Mouse (Mus musculus) embryonic facial prominence, embryonic 10.5 days (tissue): ENCODE data around the gene Cluap1. TPM values are rescaled to one million over a fixed set of nuclear protein-coding genes. Genes with fewer than 3 reads are reported as not detected.

Source experiments
- DNase-seq: peaks from one replicate; pipeline ENCODE4 v3.0.0-alpha.2; 2017; ENCODE audit warnings: low spot score
- H3K27ac ChIP-seq: fragments of 300-500 bp; sonication (generic); replicated peaks from 2 replicates; pipeline ENCODE4 v1.5.1; 2016; ENCODE audit warnings: mild to moderate bottlenecking
- H3K27me3 ChIP-seq: fragments of 300-500 bp; sonication (generic); replicated peaks from 2 replicates; pipeline ENCODE4 v1.6.1; 2016; ENCODE audit warnings: low read depth, mild to moderate bottlenecking; ENCODE audit not compliant: poor library complexity, severe bottlenecking
- H3K36me3 ChIP-seq: fragments of 300-500 bp; sonication (generic); replicated peaks from 2 replicates; pipeline ENCODE4 v1.6.1; 2016; ENCODE audit warnings: mild to moderate bottlenecking, moderate library complexity
- H3K4me1 ChIP-seq: fragments of 300-500 bp; sonication (generic); 2 replicates; pipeline ENCODE4 v1.6.1; 2016
- H3K4me3 ChIP-seq: fragments of 300-500 bp; sonication (generic); 2 replicates; pipeline ENCODE4 v1.5.1; 2016; ENCODE audit warnings: mild to moderate bottlenecking, moderate library complexity
- H3K9me3 ChIP-seq: fragments of 300-500 bp; sonication (generic); 2 replicates; pipeline ENCODE4 v1.6.1; 2016; ENCODE audit warnings: mild to moderate bottlenecking
- WGBS: fragments of 180-500 bp; shearing (Covaris S2); methylation state at CpG from one replicate; pipeline ENCODE4 v1.1.7; 2016; 5-methylcytosine and 5-hydroxymethylcytosine counted together
- polyA plus RNA-seq: library from polyadenylated mRNA; unstranded; fragments of >200 nt; fragmentation: Nextera tagmentation; extraction: Ambion mirVana; gene quantifications from 2 replicates; pipeline ENCODE4 v1.2.1, GENCODE M21; 2016

Gene Cluap1
- polyA plus RNA-seq, 1 experiment from 2014 or later, result 24.7 TPM

DNA sequence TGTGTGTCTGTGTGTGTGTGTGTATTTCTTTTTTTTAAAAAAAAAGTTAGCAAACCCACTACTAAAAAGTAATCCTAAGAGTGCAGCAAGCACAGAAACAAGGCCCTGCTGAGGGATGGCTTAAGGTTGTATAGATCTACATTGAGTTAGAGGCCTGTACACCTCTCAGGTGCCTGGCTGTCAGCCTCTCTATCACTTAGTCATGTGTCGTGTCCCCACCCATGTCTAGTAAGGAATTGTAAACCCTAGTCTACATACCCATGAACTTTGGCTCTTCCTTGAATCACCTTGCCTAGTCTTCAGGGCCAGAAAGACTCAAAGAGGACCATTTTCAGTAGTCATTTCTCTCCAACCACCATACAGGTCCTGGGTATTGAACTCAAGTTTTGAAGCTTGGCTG, 12.0 kb upstream of the Cluap1 start:
- no peaks in the 10 kb centered on the region for H3K27me3 ChIP-seq
- H3K9me3 ChIP-seq, result no peaks in the 10 kb centered on the region
- no peaks in the 10 kb centered on the region for H3K4me1 ChIP-seq
- no peak overlapping the region for H3K4me3 ChIP-seq
- WGBS, result 88% methylated on average over 1 of the region's 1 CpGs
- DNase-seq, result no peak
- H3K27ac ChIP-seq, result no peak overlapping the region
- peaks cover 61% of the 10 kb centered on the region for H3K36me3 ChIP-seq

DNA sequence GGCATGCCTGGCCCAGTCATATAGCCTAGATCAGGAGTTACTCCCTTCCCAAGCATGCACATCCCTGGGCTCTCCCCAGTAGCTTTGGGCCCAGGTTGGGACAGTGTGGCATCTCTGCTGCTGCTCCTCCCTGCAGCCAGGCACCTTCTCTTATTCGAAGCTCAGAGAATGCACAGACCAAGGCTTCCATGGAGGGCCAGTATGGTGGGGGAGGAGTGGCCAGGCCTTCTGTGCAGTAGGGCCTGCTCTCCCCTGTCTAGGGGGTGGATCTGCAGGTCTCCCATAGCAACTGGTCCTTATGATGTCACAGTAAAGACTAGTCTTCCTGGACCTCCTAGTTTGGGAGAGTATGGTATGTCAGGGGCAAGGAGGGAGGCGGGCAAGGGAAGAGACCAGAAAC, 1.1 kb upstream of the Cluap1 start:
- Histone ChIP-seq H3K9me3 (no peaks in the 10 kb centered on the region), H3K4me3 (no peak overlapping the region), H3K36me3 (peaks cover 51% of the 10 kb centered on the region), H3K27ac (no peak overlapping the region), H3K27me3 (no peaks in the 10 kb centered on the region), H3K4me1 (peaks cover 13% of the 10 kb centered on the region)
- WGBS, result 77% methylated on average over 2 of the region's 2 CpGs
- no peak for DNase-seq

DNA sequence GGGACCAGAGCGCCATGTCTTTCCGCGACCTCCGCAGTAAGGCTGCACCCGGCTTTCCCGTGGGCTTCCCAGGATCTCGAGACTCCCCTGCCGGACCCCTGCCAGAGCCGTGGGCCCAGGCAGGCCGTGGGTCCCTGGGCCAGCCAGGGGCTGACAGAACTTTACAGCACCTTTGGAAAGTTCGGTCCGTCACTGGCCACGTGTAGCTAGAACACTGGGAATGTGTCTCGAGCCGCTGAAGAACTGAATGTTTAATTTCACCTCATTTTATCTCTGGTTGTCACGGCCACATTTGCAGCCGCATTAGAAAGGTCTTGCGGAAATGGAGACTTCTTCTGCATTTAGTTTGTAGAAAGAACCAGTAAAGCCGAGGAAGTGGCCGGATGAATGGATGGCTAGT, 517 bp downstream of the Cluap1 start:
- peak overlapping the region; percentile 75 for H3K4me3 ChIP-seq
- H3K9me3 ChIP-seq, result no peaks in the 10 kb centered on the region
- H3K36me3 ChIP-seq, result peaks cover 52% of the 10 kb centered on the region
- H3K27ac ChIP-seq, result peak overlapping the region; percentile 86
- 12% methylated on average over 20 of the region's 20 CpGs for WGBS
- H3K4me1 ChIP-seq, result peaks cover 13% of the 10 kb centered on the region
- DNase-seq, result no peak
- no peaks in the 10 kb centered on the region for H3K27me3 ChIP-seq

DNA sequence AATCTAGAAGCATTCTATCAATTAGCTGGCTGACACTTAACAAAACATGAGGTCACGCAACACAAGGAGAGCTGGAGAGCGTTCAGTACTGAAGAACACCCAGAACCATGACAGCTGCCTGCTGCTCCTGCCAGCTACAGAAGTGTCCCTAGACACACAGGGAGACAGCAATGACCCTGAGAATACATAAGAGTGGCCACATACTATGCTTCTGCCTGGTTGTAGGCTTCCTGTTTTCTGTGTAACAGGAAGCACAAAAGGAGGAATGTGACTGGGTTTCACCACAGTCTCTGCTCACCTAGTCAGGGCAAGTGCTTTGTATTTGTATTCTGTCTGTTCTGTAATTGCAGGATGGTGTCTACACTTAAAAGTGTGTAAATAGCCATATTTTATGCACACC, 12.2 kb downstream of the Cluap1 start:
- no peak for DNase-seq
- Histone ChIP-seq H3K9me3 (no peaks in the 10 kb centered on the region), H3K4me3 (no peak overlapping the region), H3K27me3 (no peaks in the 10 kb centered on the region), H3K36me3 (peaks cover 73% of the 10 kb centered on the region), H3K4me1 (0 out of 2 replicates have a peak, but pooled peaks cover 5% of the 10 kb centered on the region), H3K27ac (no peak overlapping the region)
- 96% methylated on average over 2 of the region's 2 CpGs for WGBS

DNA sequence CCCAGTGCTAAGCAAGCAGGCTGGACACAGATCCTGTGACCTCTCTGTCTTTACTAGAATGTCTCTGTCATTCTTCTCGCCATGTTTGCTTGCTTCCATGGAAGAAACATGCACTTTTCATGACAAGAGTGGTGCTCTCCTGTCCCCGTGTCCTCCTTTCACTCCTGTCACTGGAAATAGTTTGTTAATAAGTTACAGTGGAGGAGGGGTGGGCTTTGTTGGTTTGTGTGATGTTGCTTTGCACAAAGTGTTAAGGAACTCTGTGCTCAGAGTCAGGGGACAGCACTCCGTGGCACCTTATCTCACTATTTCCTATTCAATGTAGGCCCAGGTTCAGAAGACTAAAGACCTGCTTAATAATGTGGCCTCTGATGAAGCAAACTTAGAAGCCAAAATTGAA, 14.9 kb downstream of the Cluap1 start:
- Histone ChIP-seq H3K4me1 (0 out of 2 replicates have a peak, but pooled peaks cover 5% of the 10 kb centered on the region), H3K9me3 (no peaks in the 10 kb centered on the region), H3K27ac (peak overlapping the region; percentile 73), H3K27me3 (no peaks in the 10 kb centered on the region), H3K4me3 (no peak overlapping the region), H3K36me3 (peaks cover 77% of the 10 kb centered on the region)
- no peak for DNase-seq
- 87% methylated on average over 3 of the region's 3 CpGs for WGBS

DNA sequence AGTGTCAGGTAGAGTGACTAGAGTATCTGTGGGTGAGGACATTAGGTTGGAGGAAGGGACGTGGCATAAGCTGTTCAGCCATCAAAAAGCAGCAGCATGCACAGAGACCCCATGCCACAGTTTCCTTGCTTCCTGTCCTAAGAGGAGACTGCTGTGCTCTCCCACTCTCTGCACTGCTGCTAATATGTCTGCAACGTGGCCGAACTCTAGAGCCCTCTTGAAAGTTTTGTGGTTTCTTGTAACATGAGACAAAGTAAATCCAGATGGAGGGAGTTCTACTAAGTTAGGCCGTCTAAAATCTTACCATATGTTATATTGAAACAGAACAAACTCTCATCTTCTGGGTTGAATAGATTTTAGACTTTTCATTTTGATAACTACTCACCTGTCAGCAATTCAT, 15.4 kb downstream of the Cluap1 start:
- H3K9me3 ChIP-seq, result no peaks in the 10 kb centered on the region
- peaks cover 79% of the 10 kb centered on the region for H3K36me3 ChIP-seq
- DNase-seq, result peak; percentile 42
- 45% methylated on average over 4 of the region's 4 CpGs for WGBS
- H3K27me3 ChIP-seq, result no peaks in the 10 kb centered on the region
- H3K4me3 ChIP-seq, result no peak overlapping the region
- 0 out of 2 replicates have a peak, but pooled peaks cover 5% of the 10 kb centered on the region for H3K4me1 ChIP-seq
- peak overlapping the region; percentile 73 for H3K27ac ChIP-seq

DNA sequence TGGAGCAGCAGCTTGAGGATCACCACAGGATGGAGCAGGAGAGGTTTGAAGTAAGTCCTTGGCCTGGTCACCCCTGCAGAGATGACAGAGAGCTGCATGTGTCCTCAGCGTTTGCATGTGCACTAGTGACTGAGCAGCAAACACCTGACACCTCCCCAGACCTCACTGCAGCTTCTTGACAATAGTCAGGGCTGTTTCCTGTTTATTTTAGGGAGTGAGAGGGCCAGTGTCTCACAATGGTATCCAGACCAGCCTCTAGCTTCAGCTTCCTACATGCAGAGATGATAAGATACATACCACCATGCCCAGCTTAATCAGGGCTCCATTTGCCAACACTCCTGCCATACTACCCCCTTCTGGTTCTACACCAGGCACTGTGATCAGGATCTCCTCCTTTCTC, 20.0 kb downstream of the Cluap1 start:
- no peak for DNase-seq
- no peak overlapping the region for H3K27ac ChIP-seq
- H3K27me3 ChIP-seq, result no peaks in the 10 kb centered on the region
- H3K9me3 ChIP-seq, result no peaks in the 10 kb centered on the region
- 83% methylated on average over 1 of the region's 1 CpGs for WGBS
- H3K36me3 ChIP-seq, result peaks cover 75% of the 10 kb centered on the region
- H3K4me1 ChIP-seq, result 0 out of 2 replicates have a peak, but pooled peaks cover 1% of the 10 kb centered on the region
- H3K4me3 ChIP-seq, result no peak overlapping the region

DNA sequence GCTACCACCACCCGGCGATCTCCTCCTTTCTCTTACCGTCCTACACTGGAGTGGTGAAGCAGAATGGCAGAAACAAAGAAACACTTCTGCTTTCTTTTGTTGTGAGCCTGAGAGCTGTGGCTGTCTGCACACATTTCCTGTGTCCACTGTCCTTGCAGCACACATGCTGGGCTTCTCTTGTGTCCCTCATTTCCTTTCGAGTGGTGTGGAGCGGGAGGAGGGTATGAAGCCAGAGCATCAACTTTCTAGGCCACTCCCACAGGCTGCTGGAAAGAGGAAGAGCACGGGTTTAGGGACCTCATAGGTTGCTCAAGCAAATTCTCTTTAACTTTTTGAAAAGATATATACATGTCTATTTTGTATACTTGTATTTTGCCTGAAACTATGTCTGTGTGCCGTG, 20.6 kb downstream of the Cluap1 start:
- Histone ChIP-seq H3K9me3 (no peaks in the 10 kb centered on the region), H3K27me3 (no peaks in the 10 kb centered on the region), H3K27ac (no peak overlapping the region), H3K36me3 (peaks cover 75% of the 10 kb centered on the region), H3K4me3 (no peak overlapping the region), H3K4me1 (no peaks in the 10 kb centered on the region)
- WGBS, result 81% methylated on average over 7 of the region's 7 CpGs
- DNase-seq, result no peak

DNA sequence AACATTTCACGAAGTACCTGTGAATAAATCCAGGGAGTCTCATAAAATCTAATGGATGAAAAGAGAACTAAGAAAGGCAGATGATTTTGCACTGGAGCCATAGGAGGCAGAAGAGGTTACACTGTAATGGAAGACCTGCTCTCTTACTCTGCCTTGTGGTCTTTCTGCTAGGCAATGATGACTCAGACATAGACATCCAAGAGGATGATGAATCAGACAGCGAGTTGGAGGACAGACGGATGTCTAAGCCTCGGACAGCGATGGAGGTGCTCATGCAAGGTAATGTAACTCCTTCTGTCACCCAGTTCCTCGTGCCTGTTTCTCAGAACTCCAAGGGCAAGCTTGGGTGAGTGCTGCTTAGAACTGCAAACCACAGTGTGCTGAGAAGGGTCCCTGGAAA, 24.9 kb downstream of the Cluap1 start:
- H3K4me1 ChIP-seq, result no peaks in the 10 kb centered on the region
- 89% methylated on average over 6 of the region's 6 CpGs for WGBS
- peaks cover 82% of the 10 kb centered on the region for H3K36me3 ChIP-seq
- H3K27me3 ChIP-seq, result no peaks in the 10 kb centered on the region
- no peak for DNase-seq
- no peak overlapping the region for H3K4me3 ChIP-seq
- H3K27ac ChIP-seq, result no peak overlapping the region
- H3K9me3 ChIP-seq, result no peaks in the 10 kb centered on the region

DNA sequence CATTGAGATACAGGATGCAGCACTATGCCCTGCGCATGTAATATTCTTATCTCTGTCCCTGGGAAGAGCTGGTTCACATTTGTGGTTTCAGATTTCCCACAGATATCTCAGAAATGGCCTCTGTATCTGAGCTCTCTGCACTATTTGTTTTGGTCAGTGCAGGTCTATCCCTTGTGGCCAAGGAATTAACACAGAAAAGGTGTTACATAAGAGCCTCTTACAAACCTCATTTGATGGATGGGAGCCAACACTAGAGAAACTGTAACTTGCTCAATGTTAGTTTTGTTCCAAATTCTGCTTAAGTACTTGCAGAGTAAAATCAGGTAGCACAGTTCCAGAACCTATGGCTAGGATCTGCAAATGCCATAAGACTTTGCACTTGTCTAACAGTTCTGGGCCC, 25.5 kb downstream of the Cluap1 start:
- peaks cover 84% of the 10 kb centered on the region for H3K36me3 ChIP-seq

DNA sequence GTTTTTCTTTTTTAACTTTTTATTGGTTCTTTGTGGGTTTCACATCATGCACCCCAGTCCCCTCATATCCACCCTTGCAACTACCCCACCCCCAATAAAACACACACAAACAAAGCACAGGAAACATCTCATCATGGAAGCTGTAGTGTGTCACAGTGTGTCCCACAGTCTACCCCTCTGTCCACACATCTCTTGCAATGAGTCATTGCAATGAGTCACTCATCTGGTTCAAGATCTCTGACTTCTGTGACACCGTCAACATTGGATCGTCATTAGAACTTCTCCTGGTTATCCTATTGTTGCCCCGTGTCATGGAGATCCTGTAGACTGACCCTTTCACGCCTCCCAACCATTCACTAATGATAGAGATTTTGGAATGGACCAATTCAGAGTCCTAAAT, 26.1 kb downstream of the Cluap1 start:
- Histone ChIP-seq H3K9me3 (no peaks in the 10 kb centered on the region), H3K27me3 (no peaks in the 10 kb centered on the region), H3K36me3 (peaks cover 81% of the 10 kb centered on the region), H3K27ac (no peak overlapping the region), H3K4me3 (no peak overlapping the region), H3K4me1 (no peaks in the 10 kb centered on the region)
- no peak for DNase-seq
- 91% methylated on average over 4 of the region's 4 CpGs for WGBS

More for the DNA sequence above, 25.5 kb downstream of the Cluap1 start:
- Histone ChIP-seq H3K9me3 (no peaks in the 10 kb centered on the region), H3K27ac (no peak overlapping the region), H3K27me3 (no peaks in the 10 kb centered on the region), H3K4me3 (no peak overlapping the region), H3K4me1 (no peaks in the 10 kb centered on the region)
- WGBS, result 96% methylated on average over 1 of the region's 1 CpGs
- no peak for DNase-seq

DNA sequence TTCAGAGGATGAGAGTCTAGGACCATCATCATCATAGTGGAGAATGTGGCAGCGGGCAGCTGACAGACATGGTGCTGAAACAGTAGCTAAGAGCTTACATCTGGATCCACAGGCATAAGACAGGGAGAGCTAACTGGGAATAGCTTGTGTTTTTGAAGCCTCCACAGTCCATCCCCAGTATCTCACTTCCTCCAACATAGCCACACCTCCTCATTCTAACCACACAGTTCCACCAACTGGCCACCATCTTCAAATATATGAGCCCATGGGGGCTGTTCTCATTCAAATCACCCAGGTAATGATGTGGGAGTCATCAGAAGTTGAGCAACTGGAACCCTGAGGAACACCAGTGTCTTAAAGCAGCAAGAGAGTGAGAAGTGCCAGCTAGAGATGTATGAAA, 42.5 kb downstream of the Cluap1 start:
- no peaks in the 10 kb centered on the region for H3K9me3 ChIP-seq
- no peak overlapping the region for H3K4me3 ChIP-seq
- 86% methylated on average over 1 of the region's 1 CpGs for WGBS
- no peak overlapping the region for H3K27ac ChIP-seq
- H3K4me1 ChIP-seq, result peaks cover 4% of the 10 kb centered on the region; the same call in 1 of the 2 replicates
- DNase-seq, result no peak
- no peaks in the 10 kb centered on the region for H3K36me3 ChIP-seq
- H3K27me3 ChIP-seq, result no peaks in the 10 kb centered on the region

DNA sequence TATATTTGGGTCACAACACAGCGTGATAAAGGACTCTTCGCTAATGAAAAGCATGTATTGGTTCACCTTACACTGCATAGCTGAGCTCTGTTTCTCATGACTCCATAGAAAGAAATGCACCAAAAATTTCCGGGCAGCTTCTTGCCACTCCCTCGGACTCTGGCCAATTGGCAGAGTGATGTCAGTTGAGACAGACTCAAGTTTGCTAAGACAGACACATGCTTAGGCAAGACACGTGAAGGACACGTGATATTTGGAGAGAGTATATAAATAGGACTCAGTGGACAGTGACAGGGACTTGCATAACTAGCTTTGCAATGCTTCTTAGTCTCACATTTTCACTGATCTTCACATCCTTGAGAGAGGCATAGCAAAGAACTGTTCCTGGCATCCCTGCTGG, 47.8 kb downstream of the Cluap1 start:
- no peak overlapping the region for H3K4me3 ChIP-seq
- DNase-seq, result no peak
- 86% methylated on average over 6 of the region's 6 CpGs for WGBS

DNA sequence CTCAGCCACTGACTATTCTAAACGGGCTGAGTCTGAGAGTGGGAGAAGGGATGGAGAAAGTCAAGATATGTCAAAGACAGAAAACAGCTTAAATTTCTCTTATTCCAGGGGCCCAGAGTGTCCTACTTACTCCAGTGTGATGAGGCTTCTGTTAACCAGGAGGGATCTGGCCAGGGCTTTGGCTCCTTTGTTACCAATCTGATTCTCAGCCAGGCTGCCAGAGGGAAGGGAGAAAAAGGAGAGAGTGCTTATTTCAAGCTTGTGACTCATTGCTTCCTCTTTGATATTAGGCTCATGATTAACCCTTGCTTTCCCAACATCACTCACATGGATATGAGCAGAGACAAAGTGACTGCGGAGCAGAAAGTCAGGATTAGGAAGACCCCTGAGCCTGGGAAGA, 50.7 kb downstream of the Cluap1 start:
- no peaks in the 10 kb centered on the region for H3K36me3 ChIP-seq
- DNase-seq, result no peak
- 69% methylated on average over 2 of the region's 2 CpGs for WGBS
- H3K4me1 ChIP-seq, result peaks cover 4% of the 10 kb centered on the region; the same call in 1 of the 2 replicates
- no peak overlapping the region for H3K4me3 ChIP-seq
- H3K27ac ChIP-seq, result no peak overlapping the region
- no peaks in the 10 kb centered on the region for H3K9me3 ChIP-seq
- H3K27me3 ChIP-seq, result no peaks in the 10 kb centered on the region

More for the DNA sequence above, 47.8 kb downstream of the Cluap1 start:
- Histone ChIP-seq H3K27ac (no peak overlapping the region), H3K27me3 (no peaks in the 10 kb centered on the region), H3K36me3 (no peaks in the 10 kb centered on the region), H3K4me1 (peaks cover 4% of the 10 kb centered on the region; the same call in 1 of the 2 replicates), H3K9me3 (no peaks in the 10 kb centered on the region)
